Mouse (Mus musculus): ENCODE data around the gene Tmed4. TPM values are rescaled to one million over a fixed set of nuclear protein-coding genes. Genes with fewer than 3 reads are reported as not detected.

The Tmed4 gene
- total and polyA plus RNA-seq, 3 experiments, result 60.9 to 66.5 TPM; not detected in 1

DNA sequence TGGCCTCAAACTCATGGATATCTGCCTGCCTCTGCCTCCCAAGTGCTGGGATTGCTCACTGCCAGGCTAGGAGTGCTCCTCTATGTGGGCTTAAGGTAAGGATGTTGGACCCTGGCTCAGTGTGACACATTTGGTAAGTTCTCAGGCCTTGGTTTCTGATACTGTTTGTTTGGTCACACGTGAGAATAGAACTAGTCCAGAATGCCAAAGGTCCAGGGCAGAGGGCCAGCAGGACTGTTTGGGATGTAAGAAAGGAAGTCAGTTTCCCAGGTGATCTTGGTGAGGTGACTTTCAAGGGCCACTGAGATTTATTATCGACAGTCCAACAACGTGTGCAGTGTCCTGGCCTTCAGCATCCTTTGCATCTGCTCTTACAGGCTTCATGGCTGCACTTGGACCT lies 1.8 kb upstream of the Tmed4 start:
- no peak overlapping the region for H3K4me3 ChIP-seq (ENCODE audit: control insufficient read depth in 1 of 2, insufficient read depth in 1 of 2, low read depth in 2 of 2, low read length in 2 of 2)
- no peak for TF ChIP-seq MAX (IDR thresholded peaks at IDR 0.05; ENCODE audit: low read length)
- TF ChIP-seq SIN3A (IDR thresholded peaks at IDR 0.05; ENCODE audit: low read length), result no peak
- TF ChIP-seq TAL1 (IDR thresholded peaks at IDR 0.05; ENCODE audit: low read length), result no peak
- no peak for TF ChIP-seq POLR2AphosphoS2 (IDR thresholded peaks at IDR 0.05; ENCODE audit: low read length)
- no peak for TF ChIP-seq NRF1 (IDR thresholded peaks at IDR 0.05; ENCODE audit: insufficient read depth, low read depth, low read length, poor library complexity, severe bottlenecking)
- no peak for TF ChIP-seq GATA1 (IDR thresholded peaks at IDR 0.05; ENCODE audit: low read depth, low read length)
- TF ChIP-seq UBTF (IDR thresholded peaks at IDR 0.05; ENCODE audit: borderline replicate concordance, insufficient read depth, low read depth, low read length), result no peak
- TF ChIP-seq USF1 (IDR thresholded peaks at IDR 0.05; ENCODE audit: low read depth, low read length), result no peak
- TF ChIP-seq CTCF (IDR thresholded peaks at IDR 0.05 in 2 of 3, conservative IDR thresholded peaks at IDR 0.05 in 1 of 3; ENCODE audit: control insufficient read depth in 1 of 3, insufficient read depth in 1 of 3, low read depth in 2 of 3, low read length in 3 of 3, poor library complexity in 1 of 3, severe bottlenecking in 1 of 3), result no peak
- no peak for TF ChIP-seq BHLHE40 (IDR thresholded peaks at IDR 0.05; ENCODE audit: borderline replicate concordance, low read depth, low read length)
- no peak for TF ChIP-seq ZKSCAN1 (IDR thresholded peaks at IDR 0.05; ENCODE audit: low read depth, low read length)
- no peak for TF ChIP-seq MEF2A (IDR thresholded peaks at IDR 0.05; ENCODE audit: extremely low read depth, insufficient replicate concordance, low read depth, low read length, poor library complexity, severe bottlenecking)
- no peak for TF ChIP-seq CHD2 (IDR thresholded peaks at IDR 0.05; ENCODE audit: low read length)
- no peak for TF ChIP-seq GABPA (IDR thresholded peaks at IDR 0.05; ENCODE audit: low read depth, low read length)
- TF ChIP-seq HCFC1 (IDR thresholded peaks at IDR 0.05; ENCODE audit: low read depth, low read length), result no peak
- TF ChIP-seq EP300 (IDR thresholded peaks at IDR 0.05; ENCODE audit: low read depth in 1 of 2, low read length in 2 of 2), result no peak
- no peak overlapping the region for H3K9ac ChIP-seq (ENCODE audit: control insufficient read depth, low read depth, low read length, poor library complexity, severe bottlenecking)
- peaks cover 12% of the 10 kb centered on the region for H3K79me2 ChIP-seq (ENCODE audit: control insufficient read depth, insufficient read depth, low read length, poor library complexity)
- H3K4me1 ChIP-seq (ENCODE audit: control insufficient read depth in 1 of 2, insufficient read depth in 2 of 2, low read length in 2 of 2), result peaks cover 0 to 14% of the 10 kb centered on the region in 2 experiments; a peak in 3 of 4 replicates
- H3K27me3 ChIP-seq (ENCODE audit: control insufficient read depth in 1 of 2, insufficient read depth in 2 of 2, low read length in 2 of 2), result peaks cover 0 to 3% of the 10 kb centered on the region in 2 experiments; a peak in 2 of 4 replicates
- H3K36me3 ChIP-seq (ENCODE audit: control insufficient read depth in 1 of 2, insufficient read depth in 2 of 2, low read length in 2 of 2), result peaks cover 0 to 10% of the 10 kb centered on the region in 2 experiments; a peak in 2 of 4 replicates
- DNase-seq (ENCODE audit: low read depth, low spot score), result no peak
- no peaks in the 10 kb centered on the region for H3K9me3 ChIP-seq (replicated peaks; ENCODE audit: insufficient read depth, low read length)
- H3K27ac ChIP-seq (ENCODE audit: control insufficient read depth, low read depth, low read length), result no peak overlapping the region

DNA sequence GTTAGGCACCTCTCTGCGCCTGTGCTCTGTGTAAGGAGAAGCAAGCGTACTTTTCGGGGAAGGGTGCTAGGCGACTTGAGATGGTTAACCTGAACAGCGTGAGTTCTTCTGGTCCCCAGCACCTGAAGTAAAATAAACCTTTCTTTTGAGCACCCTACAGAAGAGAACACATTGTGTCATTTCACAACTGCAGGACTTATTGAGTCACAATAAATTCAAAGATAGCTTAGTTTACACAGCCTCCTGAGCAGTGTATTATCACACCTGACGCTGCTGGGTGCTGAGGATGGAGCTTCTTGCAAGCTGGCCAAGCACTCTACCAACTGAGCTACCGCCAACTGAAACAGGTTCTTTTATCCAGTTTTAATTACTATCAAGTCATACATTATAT lies 419 bp upstream of the Tmed4 start:
- peak overlapping the region; percentile 51 to 61 for H3K4me3 ChIP-seq (ENCODE audit: control insufficient read depth in 1 of 2, insufficient read depth in 1 of 2, low read depth in 2 of 2, low read length in 2 of 2)
- DNase-seq (ENCODE audit: low read depth, low spot score), result no peak
- TF ChIP-seq RAD21 (IDR thresholded peaks at IDR 0.05; ENCODE audit: low read depth, low read length) (no peak), ELF1 (IDR thresholded peaks at IDR 0.05; ENCODE audit: low read depth, low read length) (no peak), USF1 (IDR thresholded peaks at IDR 0.05; ENCODE audit: low read depth, low read length) (no peak), E2F4 (IDR thresholded peaks at IDR 0.05; ENCODE audit: borderline replicate concordance, low read depth, low read length) (no peak), ZC3H11A (IDR thresholded peaks at IDR 0.05; ENCODE audit: low read depth, low read length) (no peak), USF2 (IDR thresholded peaks at IDR 0.05; ENCODE audit: borderline replicate concordance in 1 of 2, insufficient read depth in 1 of 2, low read depth in 1 of 2, low read length in 2 of 2) (no peak), POLR2AphosphoS2 (IDR thresholded peaks at IDR 0.05; ENCODE audit: low read length) (no peak), TCF12 (IDR thresholded peaks at IDR 0.05; ENCODE audit: low read depth, low read length) (no peak), HCFC1 (IDR thresholded peaks at IDR 0.05; ENCODE audit: low read depth, low read length) (no peak)
- H3K79me2 ChIP-seq (ENCODE audit: control insufficient read depth, insufficient read depth, low read length, poor library complexity), result peaks cover 12% of the 10 kb centered on the region
- peaks cover 0 to 14% of the 10 kb centered on the region in 2 experiments; a peak in 3 of 4 replicates for H3K4me1 ChIP-seq (ENCODE audit: control insufficient read depth in 1 of 2, insufficient read depth in 2 of 2, low read length in 2 of 2)
- H3K27me3 ChIP-seq (ENCODE audit: control insufficient read depth in 1 of 2, insufficient read depth in 2 of 2, low read length in 2 of 2), result peaks cover 0 to 3% of the 10 kb centered on the region in 2 experiments; a peak in 2 of 4 replicates
- peak overlapping the region; percentile 64 for H3K9ac ChIP-seq (ENCODE audit: control insufficient read depth, low read depth, low read length, poor library complexity, severe bottlenecking)
- H3K27ac ChIP-seq (ENCODE audit: control insufficient read depth, low read depth, low read length), result peak overlapping the region; percentile 60
- H3K36me3 ChIP-seq (ENCODE audit: control insufficient read depth in 1 of 2, insufficient read depth in 2 of 2, low read length in 2 of 2), result peaks cover 0 to 10% of the 10 kb centered on the region in 2 experiments; a peak in 2 of 4 replicates
- no peaks in the 10 kb centered on the region for H3K9me3 ChIP-seq (replicated peaks; ENCODE audit: insufficient read depth, low read length)

Measured in MEL (cell line).